Mouse (Mus musculus): Measurements from ENCODE around the gene Trim39.

Gene Trim39

GRCm38 (mm10) chr17:36271586-36272256 is at the start of gene Trim39:
Trim39 (minus strand) TSS chr17:36272247.
- DNase-seq (ENCODE audit: low spot score in 2 of 2), result no peak

- DNase-seq (ENCODE audit: low spot score in 2 of 2), result no peak
Observed at GRCm38 (mm10) chr17:36315689-36316253, 43.7 kb upstream of the Trim39 start.

- peak in 1 of 2 experiments; percentile 57 for DNase-seq (ENCODE audit: low spot score in 2 of 2)
Observed at GRCm38 (mm10) chr17:36315041-36315688, 43.1 kb upstream of the Trim39 start.

GRCm38 (mm10) chr17:36314511-36314910 is 42.5 kb upstream of the Trim39 start:
- DNase-seq (ENCODE audit: low spot score in 2 of 2), result peak in 1 of 2 experiments; percentile 6

- no peak for DNase-seq (ENCODE audit: low spot score in 2 of 2)
Observed at GRCm38 (mm10) chr17:36309293-36309692, 37.2 kb upstream of the Trim39 start.

GRCm38 (mm10) chr17:36308855-36309254 is 36.8 kb upstream of the Trim39 start:
- peak in 1 of 2 experiments; percentile 73 for DNase-seq (ENCODE audit: low spot score in 2 of 2)

- no peak for DNase-seq (ENCODE audit: low spot score in 2 of 2)
Observed at GRCm38 (mm10) chr17:36286390-36286789, 14.3 kb upstream of the Trim39 start, which contains the start of gene H2-M10.2. H2-M10.2 (minus strand) TSS chr17:36286490.

- DNase-seq (ENCODE audit: low spot score in 2 of 2), result no peak
Observed at GRCm38 (mm10) chr17:36281521-36282245, 9.6 kb upstream of the Trim39 start.

GRCm38 (mm10) chr17:36274776-36275175 is 2.7 kb upstream of the Trim39 start:
- no peak for DNase-seq (ENCODE audit: low spot score in 2 of 2)

GRCm38 (mm10) chr17:36273796-36274195 is 1.7 kb upstream of the Trim39 start:
- DNase-seq (ENCODE audit: low spot score in 2 of 2), result no peak

GRCm38 (mm10) chr17:36272643-36273366 is 758 bp upstream of the Trim39 start:
- no peak for DNase-seq (ENCODE audit: low spot score in 2 of 2)

GRCm38 (mm10) chr17:36270956-36271585 is 976 bp downstream of the Trim39 start:
- peak; percentile 69 to 87 for DNase-seq (ENCODE audit: low spot score in 2 of 2)

GRCm38 (mm10) chr17:36265834-36266233 is 6.2 kb downstream of the Trim39 start:
- DNase-seq (ENCODE audit: low spot score in 2 of 2), result no peak

- DNase-seq (ENCODE audit: low spot score in 2 of 2), result no peak
Observed at GRCm38 (mm10) chr17:36264273-36264925, 7.6 kb downstream of the Trim39 start.

- no peak for DNase-seq (ENCODE audit: low spot score in 2 of 2)
Observed at GRCm38 (mm10) chr17:36261511-36262166, 10.4 kb downstream of the Trim39 start.

- DNase-seq (ENCODE audit: low spot score in 2 of 2), result no peak
Observed at GRCm38 (mm10) chr17:36257969-36258368, 14.1 kb downstream of the Trim39 start, which contains the start of gene Rpp21. Rpp21 (minus strand) TSS chr17:36258069.

GRCm38 (mm10) chr17:36257241-36257947 is 14.7 kb downstream of the Trim39 start:
- peak; percentile 65 to 72 for DNase-seq (ENCODE audit: low spot score in 2 of 2)

- DNase-seq (ENCODE audit: low spot score in 2 of 2), result no peak
Observed at GRCm38 (mm10) chr17:36253087-36253600, 18.9 kb downstream of the Trim39 start.

Measured in cerebellum, postnatal 4 days (tissue).